Mouse (Mus musculus) liver, adult 2 months (tissue): ENCODE data around the gene Cul7. TPM values are rescaled to one million over a fixed set of nuclear protein-coding genes. Genes with fewer than 3 reads are reported as not detected.

Experiments used
- DNase-seq: peaks from one replicate; pipeline ENCODE4 v3.0.0-alpha.2; 2011; ENCODE audit warnings: low read depth, low spot score; ENCODE audit errors: extremely low read depth
- H3K27ac ChIP-seq: fragments of 200-500 bp; replicated peaks from 2 replicates; pipeline ENCODE4 v1.5.1; 2012; ENCODE audit warnings: low read depth, mild to moderate bottlenecking, control low read depth, inconsistent platforms, low read length; ENCODE audit not compliant: insufficient read depth
- H3K27me3 ChIP-seq: fragments of 200-500 bp; 2 replicates; pipeline ENCODE4 v1.6.1; 2012; ENCODE audit warnings: mild to moderate bottlenecking, moderate library complexity, low read length, inconsistent platforms; ENCODE audit not compliant: control insufficient read depth, insufficient read depth
- H3K36me3 ChIP-seq: fragments of 200-500 bp; 2 replicates; pipeline ENCODE4 v1.6.1; 2012; ENCODE audit warnings: low read length, inconsistent platforms; ENCODE audit not compliant: control insufficient read depth, insufficient read depth
- H3K4me1 ChIP-seq: fragments of 200-500 bp; 2 replicates; pipeline ENCODE4 v1.6.1; 2011; ENCODE audit warnings: low read length; ENCODE audit not compliant: control insufficient read depth, insufficient read depth
- H3K4me3 ChIP-seq: fragments of 200-500 bp; 2 replicates; pipeline ENCODE4 v1.5.1; 2011; ENCODE audit warnings: low read depth, mild to moderate bottlenecking, control low read depth, low read length, moderate library complexity; ENCODE audit not compliant: insufficient read depth
- H3K79me2 ChIP-seq: fragments of 200-500 bp; 2 replicates; pipeline ENCODE4 v1.6.1; 2012; ENCODE audit warnings: inconsistent platforms, mild to moderate bottlenecking, low read length, moderate library complexity; ENCODE audit not compliant: control insufficient read depth, insufficient read depth
- H3K9ac ChIP-seq: fragments of 200-500 bp; 2 replicates; pipeline ENCODE4 v1.6.1; 2012; ENCODE audit warnings: low read depth, mild to moderate bottlenecking, control low read depth, inconsistent platforms, low read length
- CTCF ChIP-seq: fragments of 200-500 bp; IDR thresholded peaks from 2 replicates; pipeline ENCODE4 v1.5.1; 2011; ENCODE audit warnings: low read depth, low read length, control low read depth
- POLR2A ChIP-seq: fragments of 200-500 bp; IDR thresholded peaks from 2 replicates; pipeline ENCODE4 v1.6.1; 2011; ENCODE audit warnings: low read length, control low read depth; ENCODE audit not compliant: insufficient read depth; ENCODE audit errors: extremely low read depth
- whole genome bisulfite sequencing: fragments of 180-500 bp; shearing (Covaris S2); methylation state at CpG from one replicate; pipeline ENCODE4 v1.1.7; 2018; 5-methylcytosine and 5-hydroxymethylcytosine counted together
- polyA plus RNA-seq: library from polyadenylated mRNA; depleted of rRNA; stranded (reverse); fragments of >200 nt; gene quantifications from 2 replicates; pipeline ENCODE4 v1.2.3, GENCODE M21; 2012
- total RNA-seq: library from RNA; depleted of rRNA; stranded (reverse); fragments of >200 nt; gene quantifications from 2 replicates; pipeline ENCODE4 v1.2.3, GENCODE M21; 2014

The Cul7 gene
- total and polyA plus RNA-seq, 2 experiments: 5.0 to 7.1 TPM

- 79% methylated on average over 6 of the region's 6 CpGs for WGBS
- Histone ChIP-seq H3K4me1 (no peaks in the 10 kb centered on the region), H3K27ac (no peak overlapping the region), H3K79me2 (no peaks in the 10 kb centered on the region), H3K4me3 (no peak overlapping the region), H3K27me3 (no peaks in the 10 kb centered on the region), H3K36me3 (no peaks in the 10 kb centered on the region), H3K9ac (no peak overlapping the region)
- no peak for DNase-seq
- TF ChIP-seq CTCF: no peak
- TF ChIP-seq POLR2A: no peak
Observed at GRCm38 (mm10) chr17:46618394-46618768, 31.8 kb upstream of the Cul7 start.

- no peak for TF ChIP-seq POLR2A
- no peak for TF ChIP-seq CTCF
- WGBS: 70% methylated on average over 27 of the region's 27 CpGs
- no peaks in the 10 kb centered on the region for H3K27me3 ChIP-seq
- DNase-seq: no peak
- H3K4me3 ChIP-seq: no peak overlapping the region
- H3K79me2 ChIP-seq: no peaks in the 10 kb centered on the region
- H3K9ac ChIP-seq: no peak overlapping the region
- no peaks in the 10 kb centered on the region for H3K36me3 ChIP-seq
- no peak overlapping the region for H3K27ac ChIP-seq
- H3K4me1 ChIP-seq: no peaks in the 10 kb centered on the region
Observed at GRCm38 (mm10) chr17:46618769-46619682, 31.1 kb upstream of the Cul7 start.

GRCm38 (mm10) chr17:46619683-46620357 lies 30.3 kb upstream of the Cul7 start:
- no peaks in the 10 kb centered on the region for H3K27me3 ChIP-seq
- no peaks in the 10 kb centered on the region for H3K79me2 ChIP-seq
- no peaks in the 10 kb centered on the region for H3K4me1 ChIP-seq
- no peak for TF ChIP-seq CTCF
- TF ChIP-seq POLR2A: no peak
- WGBS: 53% methylated on average over 16 of the region's 16 CpGs
- no peak overlapping the region for H3K9ac ChIP-seq
- no peak overlapping the region for H3K4me3 ChIP-seq
- no peak for DNase-seq
- no peaks in the 10 kb centered on the region for H3K36me3 ChIP-seq
- H3K27ac ChIP-seq: no peak overlapping the region

- no peak overlapping the region for H3K9ac ChIP-seq
- H3K79me2 ChIP-seq: no peaks in the 10 kb centered on the region
- H3K4me3 ChIP-seq: no peak overlapping the region
- DNase-seq: peak; percentile 18
- no peaks in the 10 kb centered on the region for H3K36me3 ChIP-seq
- no peaks in the 10 kb centered on the region for H3K27me3 ChIP-seq
- 72% methylated on average over 15 of the region's 15 CpGs for WGBS
- peak overlapping the region; percentile 29 for H3K27ac ChIP-seq
- no peak for TF ChIP-seq POLR2A
- TF ChIP-seq CTCF: no peak
- no peaks in the 10 kb centered on the region for H3K4me1 ChIP-seq
Observed at GRCm38 (mm10) chr17:46621324-46621723, 28.8 kb upstream of the Cul7 start.

GRCm38 (mm10) chr17:46622269-46622668 lies 27.9 kb upstream of the Cul7 start:
- H3K27ac ChIP-seq: no peak overlapping the region
- DNase-seq: no peak
- no peaks in the 10 kb centered on the region for H3K79me2 ChIP-seq
- no peaks in the 10 kb centered on the region for H3K27me3 ChIP-seq
- 89% methylated on average over 11 of the region's 11 CpGs for whole genome bisulfite sequencing
- no peak overlapping the region for H3K4me3 ChIP-seq
- TF ChIP-seq CTCF (no peak), POLR2A (no peak)
- no peaks in the 10 kb centered on the region for H3K4me1 ChIP-seq
- no peak overlapping the region for H3K9ac ChIP-seq
- H3K36me3 ChIP-seq: no peaks in the 10 kb centered on the region
